Mouse (Mus musculus) spleen, adult 2 months (tissue): Measurements from ENCODE around the gene Mob4. TPM values are rescaled to one million over a fixed set of nuclear protein-coding genes. Genes with fewer than 3 reads are reported as not detected.

Source experiments
- DNase-seq, 2 experiments: peaks; one replicate each; pipeline versions ENCODE4 v3.0.0 to v3.0.0-alpha.2; 2012 to 2021; ENCODE audit warnings: low spot score in 2 of 2, low read depth in 1 of 2
- H3K27ac ChIP-seq: fragments of 200-500 bp; 2 replicates; pipeline ENCODE4 v1.5.1; 2012; ENCODE audit warnings: low read length, inconsistent platforms; ENCODE audit not compliant: insufficient read depth
- H3K27me3 ChIP-seq: fragments of 200-500 bp; 2 replicates; pipeline ENCODE4 v1.6.1; 2012; ENCODE audit warnings: mild to moderate bottlenecking, moderate library complexity, low read length, inconsistent platforms; ENCODE audit not compliant: control insufficient read depth, insufficient read depth
- H3K36me3 ChIP-seq: fragments of 200-500 bp; 2 replicates; pipeline ENCODE4 v1.6.1; 2012; ENCODE audit warnings: mild to moderate bottlenecking, low read length, inconsistent platforms; ENCODE audit not compliant: control insufficient read depth, insufficient read depth
- H3K4me1 ChIP-seq: fragments of 200-500 bp; 2 replicates; pipeline ENCODE4 v1.6.1; 2011; ENCODE audit warnings: inconsistent platforms; ENCODE audit not compliant: control insufficient read depth, insufficient read depth, insufficient read length
- H3K4me3 ChIP-seq: fragments of 200-500 bp; 2 replicates; pipeline ENCODE4 v1.5.1; 2011; ENCODE audit warnings: mild to moderate bottlenecking, inconsistent platforms; ENCODE audit not compliant: insufficient read depth, insufficient read length; ENCODE audit errors: extremely low read depth
- CTCF ChIP-seq: fragments of 200-500 bp; IDR thresholded peaks from 2 replicates; pipeline ENCODE4 v1.5.1; 2011; ENCODE audit warnings: mild to moderate bottlenecking, inconsistent platforms; ENCODE audit not compliant: insufficient read depth, insufficient read length, insufficient replicate concordance; ENCODE audit errors: extremely low read depth
- POLR2A ChIP-seq: fragments of 200-500 bp; IDR thresholded peaks from 2 replicates; pipeline ENCODE4 v1.6.1; 2011; ENCODE audit warnings: low read depth, low read length, inconsistent platforms
- WGBS: fragments of 180-500 bp; shearing (Covaris S2); methylation state at CpG from one replicate; pipeline ENCODE4 v1.1.7; 2018; 5-methylcytosine and 5-hydroxymethylcytosine counted together
- polyA plus RNA-seq: library from polyadenylated mRNA; depleted of rRNA; stranded (reverse); fragments of >200 nt; gene quantifications from 2 replicates; pipeline ENCODE4 v1.2.3, GENCODE M21; 2012

Mob4 gene
- polyA plus RNA-seq, 1 experiment, result 3.9 TPM

GRCm38 (mm10) chr1:55157329-55157728 is 26.3 kb downstream of the Mob4 start:
- H3K27me3 ChIP-seq, result no peaks in the 10 kb centered on the region
- 93% methylated on average over 4 of the region's 4 CpGs for WGBS
- H3K36me3 ChIP-seq, result peaks cover 17% of the 10 kb centered on the region
- no peak overlapping the region for H3K4me3 ChIP-seq
- DNase-seq, result no peak
- no peaks in the 10 kb centered on the region for H3K4me1 ChIP-seq
- no peak for TF ChIP-seq CTCF
- H3K27ac ChIP-seq, result no peak overlapping the region

GRCm38 (mm10) chr1:55158211-55158610 is 27.2 kb downstream of the Mob4 start:
- Histone ChIP-seq H3K4me1 (no peaks in the 10 kb centered on the region), H3K27ac (no peak overlapping the region), H3K4me3 (no peak overlapping the region), H3K27me3 (no peaks in the 10 kb centered on the region), H3K36me3 (peaks cover 17% of the 10 kb centered on the region)
- WGBS, result 87% methylated on average over 3 of the region's 3 CpGs
- TF ChIP-seq CTCF (no peak), POLR2A (no peak)
- no peak for DNase-seq

- Histone ChIP-seq H3K4me3 (no peak overlapping the region), H3K27me3 (no peaks in the 10 kb centered on the region), H3K27ac (no peak overlapping the region), H3K4me1 (no peaks in the 10 kb centered on the region), H3K36me3 (peaks cover 15% of the 10 kb centered on the region)
- DNase-seq, result no peak
- 93% methylated on average over 8 of the region's 8 CpGs for WGBS
- TF ChIP-seq POLR2A (no peak), CTCF (no peak)
Observed at GRCm38 (mm10) chr1:55158821-55159220, 27.8 kb downstream of the Mob4 start.

GRCm38 (mm10) chr1:55160218-55160617 is 29.2 kb downstream of the Mob4 start:
- TF ChIP-seq CTCF (no peak), POLR2A (no peak)
- DNase-seq, result no peak
- Histone ChIP-seq H3K27ac (no peak overlapping the region), H3K4me1 (no peaks in the 10 kb centered on the region), H3K36me3 (peaks cover 12% of the 10 kb centered on the region), H3K27me3 (no peaks in the 10 kb centered on the region), H3K4me3 (no peak overlapping the region)
- WGBS, result 90% methylated on average over 3 of the region's 3 CpGs

- WGBS, result 89% methylated on average over 17 of the region's 17 CpGs
- Histone ChIP-seq H3K4me1 (no peaks in the 10 kb centered on the region), H3K27me3 (no peaks in the 10 kb centered on the region), H3K27ac (no peak overlapping the region), H3K4me3 (no peak overlapping the region), H3K36me3 (peaks cover 5% of the 10 kb centered on the region)
- DNase-seq, result no peak
- no peak for TF ChIP-seq POLR2A
- TF ChIP-seq CTCF, result no peak
Observed at GRCm38 (mm10) chr1:55160831-55161638, 30.0 kb downstream of the Mob4 start.

GRCm38 (mm10) chr1:55161895-55162294 is 30.9 kb downstream of the Mob4 start:
- Histone ChIP-seq H3K27me3 (no peaks in the 10 kb centered on the region), H3K4me1 (no peaks in the 10 kb centered on the region), H3K27ac (no peak overlapping the region), H3K4me3 (no peak overlapping the region), H3K36me3 (peaks cover 2% of the 10 kb centered on the region; the same call in 1 of the 2 replicates)
- WGBS, result 80% methylated on average over 7 of the region's 7 CpGs
- no peak for DNase-seq
- TF ChIP-seq POLR2A (no peak), CTCF (peak; percentile 50; the same call in 1 of the 2 replicates)

- no peak for TF ChIP-seq POLR2A
- TF ChIP-seq CTCF, result no peak
- Histone ChIP-seq H3K27ac (no peak overlapping the region), H3K4me1 (no peaks in the 10 kb centered on the region), H3K36me3 (peaks cover 2% of the 10 kb centered on the region; the same call in 1 of the 2 replicates), H3K4me3 (no peak overlapping the region), H3K27me3 (no peaks in the 10 kb centered on the region)
- no peak for DNase-seq
- 87% methylated on average over 5 of the region's 5 CpGs for WGBS
Observed at GRCm38 (mm10) chr1:55162781-55163180, 31.8 kb downstream of the Mob4 start.
